Mouse (Mus musculus) lung, postnatal 14 days (tissue): Measurements from ENCODE around the gene Immp2l.

ENCODE experiments used
- DNase-seq: peaks from one replicate; pipeline ENCODE4 v3.0.0; 2021

The Immp2l gene

DNA sequence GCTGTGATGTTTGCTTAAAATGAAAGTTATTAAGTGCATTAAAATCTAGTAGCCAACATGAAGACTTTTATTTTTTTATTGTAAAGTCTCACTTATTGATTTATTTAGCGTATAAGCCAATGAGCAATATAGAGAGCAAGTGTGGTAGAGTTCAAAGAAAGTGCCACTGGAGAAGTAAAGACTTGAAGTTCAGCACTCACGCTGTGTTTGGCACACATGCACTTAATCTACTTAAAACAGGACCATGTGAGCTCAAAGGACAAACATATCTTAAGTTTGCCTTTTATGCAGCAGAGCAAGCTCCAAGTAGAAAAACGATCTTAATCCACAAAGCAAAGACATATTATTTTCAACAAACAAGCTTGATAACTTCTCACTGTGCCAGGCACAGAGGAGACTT, 533.9 kb downstream of the Immp2l start:
- no peak for DNase-seq

DNA sequence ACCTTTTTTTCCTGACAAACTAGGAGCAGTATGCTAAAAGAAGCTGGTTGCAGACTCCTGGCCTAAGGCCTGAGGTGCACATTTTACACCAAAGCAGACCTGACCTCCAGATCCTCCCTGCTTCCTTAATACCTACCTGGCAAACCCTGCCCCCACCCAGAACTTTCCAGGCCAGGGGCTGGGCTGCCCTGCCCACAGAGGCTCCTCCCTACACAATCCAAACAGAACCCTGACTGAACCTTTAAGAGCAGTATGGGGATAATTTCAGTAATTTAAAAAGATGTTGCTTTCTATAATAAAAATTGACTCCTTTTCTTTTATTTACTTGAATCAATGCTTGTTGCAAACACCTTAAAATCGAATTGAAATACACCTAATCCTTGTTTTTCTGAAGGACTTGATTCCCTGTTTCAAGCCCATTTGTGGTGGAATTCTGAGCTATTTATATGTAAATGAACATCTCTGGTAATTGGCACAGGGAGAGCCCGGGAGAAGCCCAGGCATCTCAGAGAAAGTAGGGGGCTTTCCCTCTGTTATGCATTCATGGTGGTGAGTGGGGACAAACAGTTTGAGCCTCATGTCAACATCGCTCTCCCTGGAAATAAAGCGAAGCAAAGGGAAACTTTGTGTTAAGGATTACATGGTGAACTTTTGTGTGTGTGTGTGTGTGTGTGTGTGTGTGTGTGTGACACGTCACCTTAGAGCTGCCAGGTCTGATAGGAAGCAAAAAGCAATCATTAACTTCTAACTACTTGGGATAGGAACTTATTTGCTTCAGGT, 535.3 kb downstream of the Immp2l start:
- DNase-seq = no peak

GRCm38 (mm10) chr12:41565540-41566432, 541.9 kb downstream of the Immp2l start:
- DNase-seq = no peak

DNA sequence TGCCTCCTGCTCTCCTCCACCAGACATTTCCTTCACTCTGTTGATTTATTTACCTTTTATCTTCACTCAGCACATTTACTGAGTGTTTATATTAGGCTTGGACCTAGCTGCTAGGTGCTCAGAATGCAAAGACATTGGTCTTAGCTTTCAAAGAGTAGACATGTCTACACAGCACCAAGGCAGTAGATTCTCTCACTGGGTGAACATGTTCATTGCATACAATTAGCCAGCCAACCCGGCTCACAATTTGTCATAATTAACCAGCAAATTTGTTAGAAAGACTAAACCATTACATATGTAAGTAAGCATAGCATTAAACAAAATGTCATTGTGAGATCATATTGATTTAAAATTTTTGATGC, 542.5 kb downstream of the Immp2l start:
- no peak for DNase-seq

DNA sequence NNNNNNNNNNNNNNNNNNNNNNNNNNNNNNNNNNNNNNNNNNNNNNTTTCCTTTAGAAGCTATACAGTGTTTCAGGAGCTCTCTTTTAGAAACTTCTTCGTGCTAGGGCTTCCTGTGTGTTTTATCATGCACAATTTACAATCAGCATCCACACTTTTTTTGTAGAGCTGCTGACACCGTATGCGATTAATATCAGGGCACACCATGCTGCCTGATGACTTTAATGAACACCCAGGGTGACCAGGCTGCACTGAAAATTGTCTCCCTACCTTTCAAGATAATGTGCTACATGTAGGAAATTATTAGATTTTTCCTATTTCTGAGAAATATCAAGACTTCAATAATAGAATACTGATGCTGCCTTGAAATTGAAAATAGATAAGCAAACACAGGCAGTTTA, 549.9 kb downstream of the Immp2l start:
- no peak for DNase-seq

DNA sequence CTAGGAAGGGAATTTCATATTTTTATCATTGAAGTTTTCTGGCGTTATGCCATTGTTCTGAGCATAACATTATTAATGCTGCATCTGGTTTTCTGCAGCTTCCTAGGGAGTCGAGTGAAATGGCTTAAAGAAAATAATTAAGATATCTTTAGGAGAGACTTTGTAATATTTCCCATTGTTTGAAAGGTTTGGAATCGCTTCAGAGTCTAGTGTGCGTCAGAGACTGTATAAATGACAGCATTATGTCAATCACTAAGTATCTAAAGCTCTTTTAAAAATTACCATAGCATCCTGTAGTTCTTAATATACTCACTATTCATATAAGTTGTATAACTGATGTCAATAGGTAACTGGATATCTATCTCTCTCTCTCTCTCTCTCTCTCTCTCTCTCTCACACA, 551.3 kb downstream of the Immp2l start:
- DNase-seq = no peak

DNA sequence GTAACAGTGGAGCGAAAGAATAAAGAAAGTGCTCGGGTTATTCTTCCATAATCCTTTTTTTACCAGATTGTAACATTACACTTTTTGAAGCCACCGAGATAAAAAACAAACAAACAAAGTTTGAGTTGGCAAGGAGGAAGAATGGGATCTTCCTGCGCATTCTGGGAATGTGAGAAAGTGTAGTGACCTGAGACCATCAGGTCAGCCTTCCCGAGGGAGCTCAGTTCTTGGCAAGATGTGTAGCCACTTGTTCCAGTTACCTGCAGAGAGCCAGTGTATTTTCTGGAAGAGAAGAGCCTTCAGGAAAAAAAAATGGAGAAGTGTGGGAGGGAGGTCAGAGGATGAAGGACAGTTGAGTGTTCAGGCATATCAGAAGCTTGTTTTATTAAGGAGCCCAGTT, 569.5 kb downstream of the Immp2l start:
- DNase-seq = no peak

DNA sequence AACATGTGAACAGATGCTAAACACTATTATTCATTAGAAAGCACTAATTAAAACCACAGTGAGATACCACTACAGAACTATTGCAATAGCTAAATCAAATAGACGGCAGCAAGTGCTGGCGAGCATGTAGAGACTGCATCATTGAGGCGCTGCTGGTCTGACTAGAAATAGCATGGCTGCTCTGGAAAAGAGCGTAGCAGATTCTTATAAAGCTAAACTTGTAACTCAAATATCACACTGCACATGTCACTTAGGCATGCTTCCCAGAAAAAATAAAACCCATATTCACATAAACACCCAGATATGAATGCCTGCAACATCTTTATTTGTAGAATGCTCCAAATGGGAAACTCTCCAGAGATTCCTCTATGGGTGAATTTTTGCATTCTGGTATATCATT, 570.1 kb downstream of the Immp2l start:
- no peak for DNase-seq

GRCm38 (mm10) chr12:41615271-41615670, 591.4 kb downstream of the Immp2l start:
- no peak for DNase-seq

GRCm38 (mm10) chr12:41621341-41621740, 597.5 kb downstream of the Immp2l start:
- DNase-seq = no peak

- no peak for DNase-seq
Observed at GRCm38 (mm10) chr12:41643262-41643661, 619.4 kb downstream of the Immp2l start.

DNA sequence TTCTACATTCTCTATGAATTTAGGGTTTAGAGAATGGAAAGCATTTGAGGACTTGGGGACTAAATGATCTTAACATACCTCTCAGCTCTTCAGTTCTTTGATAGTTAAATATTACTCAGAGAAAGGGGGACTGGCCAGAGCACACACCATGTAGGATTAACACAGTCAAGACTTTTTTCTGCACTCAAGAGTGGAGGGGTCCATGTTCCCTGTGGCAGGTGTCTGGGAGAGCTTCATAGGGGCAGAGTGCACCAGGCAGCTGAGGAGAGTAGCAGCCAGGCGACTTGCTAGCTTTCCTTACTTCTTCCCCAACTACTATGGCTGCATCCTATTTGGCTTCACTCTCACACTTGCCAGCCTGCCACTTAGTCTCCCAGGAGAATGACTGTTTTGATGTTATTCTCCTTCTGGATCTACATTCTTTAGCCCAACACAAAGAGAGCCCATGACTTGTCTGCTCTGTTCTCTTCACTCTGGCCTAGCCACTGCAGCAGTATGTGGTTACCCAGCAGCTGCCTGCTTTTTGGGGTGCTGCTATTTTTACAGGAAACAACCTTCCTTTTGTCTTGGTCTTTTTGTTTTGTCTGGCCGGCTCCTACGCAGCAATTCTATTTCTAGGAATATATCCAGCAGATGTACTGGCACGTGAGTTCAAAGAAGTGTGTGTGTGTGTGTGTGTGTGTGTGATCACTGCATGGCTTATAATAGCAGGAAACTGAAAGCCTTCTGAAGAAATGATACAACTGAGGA, 621.1 kb downstream of the Immp2l start:
- no peak for DNase-seq

DNA sequence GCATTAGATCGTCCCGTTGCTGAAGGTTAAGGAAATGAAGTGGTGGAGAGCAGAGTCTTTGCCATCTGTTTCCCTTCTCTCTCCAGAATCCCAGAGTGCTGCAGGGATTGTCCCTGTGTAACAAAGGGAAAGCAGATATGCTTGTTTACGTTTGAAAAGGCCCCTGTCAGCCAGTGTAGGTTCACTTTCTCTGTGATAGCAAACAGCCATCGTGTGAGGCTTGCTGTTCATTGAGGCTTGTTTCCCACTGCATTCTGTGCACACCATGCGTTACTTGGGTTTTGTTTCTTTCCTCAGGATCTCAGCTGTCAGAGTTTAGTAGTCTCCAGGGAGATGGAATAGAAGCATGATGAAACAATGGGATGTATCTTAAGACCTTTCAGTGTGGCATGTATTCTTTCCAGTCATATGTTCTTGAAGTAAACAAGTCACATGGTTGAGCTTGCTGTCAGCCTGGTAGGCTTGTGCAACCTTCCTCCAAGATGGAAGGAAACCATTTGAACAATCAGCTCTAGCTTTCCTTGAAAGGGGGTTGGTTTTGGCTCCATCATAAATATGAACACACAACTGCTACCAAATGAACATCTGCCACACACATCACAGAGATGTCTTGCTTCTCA, 623.2 kb downstream of the Immp2l start:
- no peak for DNase-seq

DNA sequence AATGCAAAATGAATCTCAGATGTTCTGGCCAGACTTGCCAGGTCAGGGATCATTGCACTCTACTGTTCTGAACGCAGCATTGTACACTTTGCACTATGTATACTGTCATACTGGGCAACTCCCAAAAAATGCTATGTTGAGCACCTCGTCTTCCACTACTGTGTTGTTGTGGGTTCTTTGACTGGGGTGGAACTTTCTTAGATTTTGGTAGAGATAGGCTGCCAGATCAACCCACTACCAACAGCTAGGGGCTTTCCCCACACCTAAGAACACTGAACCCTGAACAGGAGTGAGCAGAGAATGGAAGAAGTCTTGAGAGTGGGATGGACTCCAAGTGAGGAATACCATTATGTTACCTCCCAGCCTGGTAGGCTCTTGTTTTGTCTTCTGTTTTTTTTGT, 623.8 kb downstream of the Immp2l start:
- no peak for DNase-seq

GRCm38 (mm10) chr12:41649826-41650541, 626.1 kb downstream of the Immp2l start:
- no peak for DNase-seq

DNA sequence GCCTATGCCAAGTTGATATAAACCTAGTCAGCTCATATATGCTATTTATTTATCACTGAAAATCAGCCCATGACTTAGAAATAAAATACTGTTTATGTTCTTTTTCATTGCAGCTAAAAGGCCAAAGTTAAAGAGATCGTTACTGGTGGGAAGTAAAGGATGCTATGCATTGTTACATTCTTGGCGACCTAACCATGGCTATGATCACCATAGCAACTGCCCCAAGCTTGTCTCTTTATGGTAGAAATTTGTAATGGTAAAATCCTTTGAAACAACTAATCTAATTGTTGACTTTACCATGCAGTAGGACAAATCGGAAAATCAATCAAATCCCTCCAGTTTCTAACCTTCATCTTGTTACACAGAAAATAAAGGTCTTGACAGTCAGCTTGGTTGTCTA, 644.4 kb downstream of the Immp2l start:
- DNase-seq = no peak

DNA sequence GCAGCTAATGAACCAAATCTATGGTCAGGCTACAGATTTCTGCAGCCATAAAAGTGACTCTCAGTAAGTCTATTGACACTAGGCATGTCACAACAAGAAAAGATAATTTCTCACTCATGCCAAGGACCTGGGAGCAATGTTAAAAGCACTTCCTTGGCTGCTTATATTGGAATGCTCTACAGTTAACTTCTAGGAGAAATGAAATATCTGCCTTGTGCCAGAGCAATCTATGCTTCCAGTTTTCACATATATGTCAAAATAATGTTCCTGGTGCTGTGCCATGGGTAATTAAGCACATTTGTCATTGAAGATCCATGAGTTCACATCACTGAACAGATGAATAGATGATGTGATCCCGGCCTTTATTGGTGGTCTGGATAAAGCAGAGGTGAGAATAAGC, 645.6 kb downstream of the Immp2l start:
- DNase-seq = no peak

GRCm38 (mm10) chr12:41674861-41675260, 651.0 kb downstream of the Immp2l start:
- DNase-seq = no peak

DNA sequence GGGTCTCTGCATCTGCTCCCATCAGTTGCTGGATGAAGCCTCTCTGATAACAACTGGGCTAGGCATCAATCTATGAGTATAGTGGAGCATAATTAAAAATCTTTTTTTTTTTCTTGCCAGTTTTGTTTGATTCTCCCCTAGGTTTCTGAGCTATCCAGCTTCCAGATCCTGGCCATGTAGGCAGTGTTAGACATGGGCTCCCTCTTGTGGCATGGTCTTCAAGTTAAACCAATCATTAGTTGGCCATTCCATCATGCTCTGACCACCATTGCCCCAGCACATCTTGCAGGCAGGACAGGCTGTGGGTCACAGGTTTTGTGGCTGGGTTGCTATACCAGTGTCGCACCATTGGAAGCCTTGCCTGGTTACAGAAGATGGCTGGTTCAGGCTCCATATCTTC, 656.3 kb downstream of the Immp2l start:
- peak; percentile 16 for DNase-seq

DNA sequence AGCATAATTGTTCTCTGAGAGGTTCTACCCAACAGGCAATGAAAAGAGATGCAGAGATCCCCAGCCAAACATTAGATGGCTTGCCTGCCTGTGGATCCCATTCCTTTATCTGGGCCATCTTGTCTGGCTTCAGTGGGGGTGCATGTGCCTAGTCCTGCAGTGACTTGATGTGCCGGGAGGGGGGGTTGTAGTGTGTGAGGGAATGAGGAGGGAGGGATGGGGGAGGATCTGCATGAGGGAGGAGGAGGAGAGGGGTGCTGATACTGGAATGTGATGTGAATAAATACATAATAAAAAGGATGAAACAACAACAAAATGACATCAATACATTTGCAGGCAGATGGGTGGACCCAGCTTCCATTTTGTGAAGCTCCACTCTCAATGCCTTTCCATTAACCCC, 658.3 kb downstream of the Immp2l start:
- DNase-seq = no peak

- no peak for DNase-seq
Observed at GRCm38 (mm10) chr12:41689809-41690208, 665.9 kb downstream of the Immp2l start.

DNA sequence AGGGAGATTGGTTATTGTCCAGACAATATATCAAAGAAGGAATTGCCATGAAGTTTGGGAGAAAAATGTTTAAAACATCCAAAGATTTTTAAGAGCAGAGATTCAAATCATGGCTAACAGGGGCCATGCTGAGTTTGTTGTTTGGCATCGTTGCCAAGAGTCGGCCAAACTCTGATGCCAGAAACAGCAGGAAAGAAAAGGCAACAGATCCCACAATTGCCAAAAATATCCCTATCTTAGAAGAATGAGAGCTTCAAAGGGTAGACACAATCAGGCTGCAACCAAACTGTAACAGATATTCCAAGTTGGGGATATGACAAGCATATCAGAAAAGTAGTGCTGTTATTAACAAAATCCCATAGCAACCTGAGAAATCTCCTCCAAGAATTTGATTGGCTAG, 686.7 kb downstream of the Immp2l start:
- no peak for DNase-seq
